Mouse (Mus musculus): Measurements from ENCODE around the gene Zfp157.
"Not testable (repeated sequence)": the region's sequence is repeated elsewhere in the genome, so short reads cannot be mapped to it uniquely, and the experiment has no call there.

Gene Zfp157

DNA sequence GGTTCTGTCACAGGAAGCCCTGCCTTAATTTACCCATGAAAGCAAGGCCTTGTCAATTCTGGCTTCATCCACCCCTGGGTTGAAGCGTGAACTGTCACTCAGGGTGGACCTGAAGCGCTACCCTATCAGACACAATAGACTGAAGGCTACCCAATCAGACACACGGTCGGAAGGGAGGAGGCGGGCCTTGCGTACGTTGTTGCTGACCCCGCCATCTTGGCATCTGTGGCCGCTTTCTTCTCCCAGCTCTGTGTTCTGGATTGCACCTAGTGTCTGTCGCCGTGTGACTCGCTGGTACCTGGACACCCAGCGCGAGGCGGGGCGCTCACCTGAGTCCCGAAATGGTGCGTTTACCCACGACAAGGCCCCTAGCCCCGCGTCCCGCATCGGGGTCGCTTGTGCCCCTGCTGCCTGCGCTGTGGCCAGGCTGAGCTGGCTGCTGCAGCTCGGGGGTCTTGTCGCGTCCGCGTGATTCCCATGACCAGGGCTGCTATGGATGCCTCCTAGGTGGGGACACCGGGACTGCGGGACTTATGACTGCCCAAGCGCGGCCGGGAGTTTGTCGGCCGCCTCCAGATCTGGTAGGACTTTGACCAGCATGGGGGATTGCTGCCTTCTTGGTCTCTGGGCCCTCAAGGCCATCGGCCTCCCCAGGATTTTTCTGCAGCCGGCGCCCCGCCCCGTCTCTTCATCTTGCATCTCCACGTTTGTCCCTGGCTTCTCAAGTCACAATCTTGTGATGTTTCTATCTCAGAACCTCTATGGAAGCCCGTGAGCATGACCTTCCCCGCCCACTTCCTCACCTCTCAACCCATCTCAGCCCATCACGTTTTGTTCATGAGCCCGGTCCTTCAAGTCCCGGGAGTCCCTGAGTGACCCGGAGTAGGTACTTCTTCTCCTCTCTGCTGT, at the start of gene Zfp157:
Gene Zfp157, plus strand, starts transcription at position 183 of the 909 bp plus-strand sequence.
- peak; percentile 92 to 94 for DNase-seq

GRCm38 (mm10) chr5:138397795-138398337, 43.4 kb upstream of the Zfp157 start:
- no peak for DNase-seq

GRCm38 (mm10) chr5:138400431-138400830, 40.8 kb upstream of the Zfp157 start:
- not testable (repeated sequence) for DNase-seq

DNA sequence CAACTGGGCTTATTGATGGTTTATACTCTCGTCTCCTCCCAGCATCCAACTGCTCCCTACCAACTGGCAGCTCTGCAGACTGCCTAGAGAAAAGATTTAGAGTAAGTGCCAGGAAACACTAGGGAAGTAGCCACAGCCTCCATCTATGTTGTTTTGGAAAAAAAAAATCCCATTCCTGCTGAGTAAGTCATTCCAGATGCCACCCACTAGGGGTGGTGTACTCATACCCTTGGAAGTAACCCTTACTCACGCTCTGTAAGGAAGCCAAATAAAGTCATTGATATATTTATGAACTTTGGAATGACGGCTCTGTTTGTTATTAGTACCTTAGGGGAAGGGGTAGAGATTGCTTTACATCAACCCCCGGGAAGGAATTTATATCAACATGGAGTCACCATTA, 17.1 kb downstream of the Zfp157 start:
- DNase-seq = no peak

- no peak for DNase-seq
Observed at GRCm38 (mm10) chr5:138459107-138459506, 17.8 kb downstream of the Zfp157 start.

- DNase-seq = peak; percentile 51 to 54
Observed at GRCm38 (mm10) chr5:138473601-138474000, 32.3 kb downstream of the Zfp157 start.

DNA sequence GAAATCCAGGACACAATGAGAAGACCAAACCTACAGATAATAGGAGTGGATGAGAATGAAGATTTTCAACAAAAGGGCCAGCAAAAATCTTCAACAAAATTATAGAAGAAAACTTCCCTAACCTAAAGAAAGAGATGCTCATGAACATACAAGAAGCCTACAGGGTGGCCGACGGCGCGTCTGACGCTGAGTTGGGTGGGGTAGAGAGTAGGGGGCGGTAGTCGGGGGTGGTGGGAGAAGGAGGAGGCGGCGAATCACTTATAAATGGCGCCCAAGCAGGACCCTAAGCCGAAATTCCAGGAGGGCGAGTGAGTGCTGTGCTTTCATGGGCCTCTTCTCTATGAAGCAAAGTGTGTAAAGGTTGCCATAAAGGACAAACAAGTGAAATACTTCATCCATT, 63.3 kb downstream of the Zfp157 start:
- DNase-seq = not testable (repeated sequence)

Measured in cerebellum, postnatal 36 days (tissue).